Mouse (Mus musculus): Measurements from ENCODE around the gene Coro1b.

- TF ChIP-seq POLR2A (IDR thresholded peaks at IDR 0.05; ENCODE audit: insufficient read depth, low read depth, low read length) = no peak
- no peak for TF ChIP-seq CTCF (IDR thresholded peaks at IDR 0.05; ENCODE audit: insufficient read depth, low read depth, low read length)
These were observed 31.4 kb upstream of the Coro1b start for GRCm38 (mm10) chr19:4117006-4117405.

All from olfactory bulb, adult 2 months (tissue).